Mouse (Mus musculus): ENCODE results near the gene Cd8a. TPM values are rescaled to one million over a fixed set of nuclear protein-coding genes. Genes with fewer than 3 reads are reported as not detected.

Cd8a gene
- polyA plus RNA-seq, 1 experiment from 2014 or later: not detected

Other genes with a start within 250 kb of the Cd8a start
- 5.3 TPM in 2 replicates for gene Thnsl2, start 229.0 kb upstream of the Cd8a start, polyA plus RNA-seq (2014; fragmentation: Nextera tagmentation; extraction: Ambion mirVana)
- gene Fabp1, start 173.6 kb upstream of the Cd8a start, polyA plus RNA-seq (2014; fragmentation: Nextera tagmentation; extraction: Ambion mirVana): 0.29 TPM in 1 of 2 replicates, not detected in the other
- gene Krcc1, start 101.8 kb upstream of the Cd8a start, polyA plus RNA-seq (2014; fragmentation: Nextera tagmentation; extraction: Ambion mirVana): 41.6 and 44.5 TPM in 2 replicates
- 1.7 and 3.7 TPM in 2 replicates for gene Smyd1, start 51.2 kb upstream of the Cd8a start, polyA plus RNA-seq (2014; fragmentation: Nextera tagmentation; extraction: Ambion mirVana)
- 0.09 TPM in 1 of 2 replicates, not detected in the other for gene Cd8b1, start 50.6 kb upstream of the Cd8a start, polyA plus RNA-seq (2014; fragmentation: Nextera tagmentation; extraction: Ambion mirVana)
- 10.7 and 12.2 TPM in 2 replicates for gene Rmnd5a, start 67.2 kb downstream of the Cd8a start, polyA plus RNA-seq (2014; fragmentation: Nextera tagmentation; extraction: Ambion mirVana)
- 13.7 and 14.4 TPM in 2 replicates for gene Rnf103, start 120.5 kb downstream of the Cd8a start, polyA plus RNA-seq (2014; fragmentation: Nextera tagmentation; extraction: Ambion mirVana)
- 51.7 and 52.8 TPM in 2 replicates for gene Chmp3, start 170.4 kb downstream of the Cd8a start, polyA plus RNA-seq (2014; fragmentation: Nextera tagmentation; extraction: Ambion mirVana)